19 mouse cellular contexts compared by ENCODE assay signal in genomic region chr10:84424374-84424773, GRCm38 (mm10). TPM values are rescaled to one million over a fixed set of nuclear protein-coding genes. Genes with fewer than 3 reads are reported as not detected.
DNase-seq lines count a peak whose midpoint lies in the region; ATAC-seq and TF ChIP-seq lines count a peak whose summit lies in the region.
"Had no signal": no experiment of that assay in that cellular context is flagged by ENCODE, and none has a peak within 500 bp of the region (broad histone marks: within the 10 kb centered on the region; RNA-seq: fewer than 3 reads in every experiment).

No protein-coding gene starts in this region.

- no peaks in the 10 kb centered on the region; the same call in 1 of the 2 replicates for H3K9me3 ChIP-seq in forebrain, embryonic 10.5 days
- no peaks in the 10 kb centered on the region for H3K9me3 ChIP-seq in forebrain, embryonic 12.5 days
- no peaks in the 10 kb centered on the region for H3K9me3 ChIP-seq in kidney, embryonic 15.5 days (replicated peaks)
- H3K9me3 ChIP-seq: hindbrain, embryonic 13.5 days; lung, embryonic 15.5 days; midbrain, embryonic 13.5 days had no signal

- no peak overlapping the region for H3K4me3 ChIP-seq in forebrain, embryonic 10.5 days
- H3K4me3 ChIP-seq in forebrain, embryonic 12.5 days (replicated peaks), result no peak overlapping the region
- H3K4me3 ChIP-seq in kidney, embryonic 15.5 days (replicated peaks), result no peak overlapping the region
- H3K4me3 ChIP-seq in spleen, adult 2 months (ENCODE audit: extremely low read depth, insufficient read depth, insufficient read length), result no peak overlapping the region
- H3K4me3 ChIP-seq: hindbrain, embryonic 13.5 days; lung, embryonic 15.5 days; midbrain, embryonic 13.5 days had no signal

- no peak overlapping the region for H3K4me2 ChIP-seq in forebrain, embryonic 12.5 days
- H3K4me2 ChIP-seq in kidney, embryonic 15.5 days, result no peak overlapping the region
- H3K4me2 ChIP-seq: hindbrain, embryonic 13.5 days; lung, embryonic 15.5 days; midbrain, embryonic 13.5 days had no signal

- 85% methylated on average over 7 of the region's 7 CpGs for WGBS in forebrain, embryonic 10.5 days
- 76% methylated on average over 7 of the region's 7 CpGs for WGBS in forebrain, embryonic 12.5 days
- WGBS in kidney, embryonic 15.5 days, result 39% methylated on average over 7 of the region's 7 CpGs
- 30% methylated on average over 7 of the region's 7 CpGs for WGBS in spleen, adult 2 months

- H3K27me3 ChIP-seq in forebrain, embryonic 10.5 days (ENCODE audit: poor library complexity, severe bottlenecking), result no peaks in the 10 kb centered on the region
- no peaks in the 10 kb centered on the region for H3K27me3 ChIP-seq in forebrain, embryonic 12.5 days
- no peaks in the 10 kb centered on the region for H3K27me3 ChIP-seq in kidney, embryonic 15.5 days
- H3K27me3 ChIP-seq in spleen, adult 2 months (ENCODE audit: control insufficient read depth, insufficient read depth, low read length), result no peaks in the 10 kb centered on the region
- H3K27me3 ChIP-seq: CH12.LX; hindbrain, embryonic 13.5 days; lung, embryonic 15.5 days; midbrain, embryonic 13.5 days had no signal

- peaks cover 35% of the 10 kb centered on the region for H3K36me3 ChIP-seq in forebrain, embryonic 10.5 days (replicated peaks)
- H3K36me3 ChIP-seq in forebrain, embryonic 12.5 days (replicated peaks), result no peaks in the 10 kb centered on the region
- H3K36me3 ChIP-seq in kidney, embryonic 15.5 days, result peaks cover 18% of the 10 kb centered on the region; the same call in 1 of the 2 replicates
- no peaks in the 10 kb centered on the region for H3K36me3 ChIP-seq in spleen, adult 2 months (ENCODE audit: control insufficient read depth, insufficient read depth, low read length)
- H3K36me3 ChIP-seq: lung, embryonic 15.5 days had no signal

- H3K27ac ChIP-seq in forebrain, embryonic 10.5 days, result 0 out of 2 replicates have a peak overlapping the region, but pooled peaks have one; percentile 41
- H3K27ac ChIP-seq in forebrain, embryonic 12.5 days, result no peak overlapping the region
- H3K27ac ChIP-seq in kidney, embryonic 15.5 days, result no peak overlapping the region
- peak overlapping the region; percentile 10; the same call in 1 of the 2 replicates for H3K27ac ChIP-seq in spleen, adult 2 months (ENCODE audit: insufficient read depth, low read length)
- H3K27ac ChIP-seq: hindbrain, embryonic 13.5 days; lung, embryonic 15.5 days; midbrain, embryonic 13.5 days; stomach, postnatal 0 days had no signal

- H3K9ac ChIP-seq in forebrain, embryonic 12.5 days, result no peak overlapping the region
- no peak overlapping the region for H3K9ac ChIP-seq in kidney, embryonic 15.5 days
- H3K9ac ChIP-seq: hindbrain, embryonic 13.5 days; lung, embryonic 15.5 days; midbrain, embryonic 13.5 days had no signal

- no peak for TF ChIP-seq CTCF in spleen, adult 2 months (IDR thresholded peaks at IDR 0.05; ENCODE audit: extremely low read depth, insufficient read depth, insufficient read length, insufficient replicate concordance)

- TF ChIP-seq POLR2A in spleen, adult 2 months (IDR thresholded peaks at IDR 0.05; ENCODE audit: low read depth, low read length), result no peak

- ATAC-seq in forebrain, embryonic 12.5 days (ENCODE audit: low FRiP score), result no peak
- no peak for ATAC-seq in kidney, embryonic 15.5 days (replicated peaks; ENCODE audit: low FRiP score)
- ATAC-seq: forebrain, embryonic 16.5 days; intestine, embryonic 16.5 days; midbrain, embryonic 13.5 days had no signal

- no peak for DNase-seq in forebrain, embryonic 10.5 days (ENCODE audit: extremely low spot score, low spot score)
- DNase-seq in kidney, adult 18-20 months, result peak; percentile 49
- DNase-seq in spleen, adult 2 months (ENCODE audit: low read depth in 1 of 2, low spot score in 2 of 2), result no peak
- DNase-seq in spleen, adult 18-20 months, result no peak
- DNase-seq in lung, postnatal 4 days, result peak; percentile 26 to 57
- DNase-seq in cerebellum, adult 11-12 months, result no peak
- DNase-seq: adrenal gland, postnatal 10 days; cerebellum, postnatal 10 days; layer of hippocampus, adult 9-11 months; thymus, postnatal 36 days had no signal

- H3K4me1 ChIP-seq in forebrain, embryonic 10.5 days, result peaks cover 13% of the 10 kb centered on the region
- H3K4me1 ChIP-seq in forebrain, embryonic 12.5 days, result peaks cover 9% of the 10 kb centered on the region
- peaks cover 34% of the 10 kb centered on the region for H3K4me1 ChIP-seq in kidney, embryonic 15.5 days
- peaks cover 17% of the 10 kb centered on the region; the same call in 1 of the 2 replicates for H3K4me1 ChIP-seq in spleen, adult 2 months (ENCODE audit: control insufficient read depth, insufficient read depth, insufficient read length)

RNA-seq across cellular contexts. Expression of gene Nuak1, which starts 16.0 kb away (rescaled TPM):
- 2.1 and 2.4 TPM in 2 replicates for polyA plus RNA-seq in forebrain, embryonic 10.5 days (2016; fragmentation: Nextera tagmentation; extraction: Ambion mirVana)
- polyA plus RNA-seq in forebrain, embryonic 12.5 days (2016; fragmentation: Nextera tagmentation; extraction: Ambion mirVana), result 4.4 and 5.3 TPM in 2 replicates
- 3.0 and 3.2 TPM in 2 replicates for polyA plus RNA-seq in kidney, embryonic 15.5 days (2015; fragmentation: Nextera tagmentation; extraction: Ambion mirVana)
- polyA plus RNA-seq in spleen, adult 2 months (2012; rRNA removed), result 7.0 and 8.3 TPM in 2 replicates

Comparison
In these comparisons a context has a peak if more than half of its experiments do, and no peak if none do; other contexts are left out.
1. H3K27ac ChIP-seq: peak in forebrain, embryonic 10.5 days (single experiment) and spleen, adult 2 months (single experiment); none in forebrain, embryonic 12.5 days (single experiment) and kidney, embryonic 15.5 days (single experiment).
2. DNase-seq: peak in kidney, adult 18-20 months (single experiment) and lung, postnatal 4 days (2 of 2); none in forebrain, embryonic 10.5 days (single experiment), spleen, adult 2 months (0 of 2), spleen, adult 18-20 months (0 of 2) and cerebellum, adult 11-12 months (single experiment).